Mouse (Mus musculus) liver, embryonic 13.5 days (tissue): ENCODE data around the gene Zfand2b. TPM values are rescaled to one million over a fixed set of nuclear protein-coding genes. Genes with fewer than 3 reads are reported as not detected.
A peak's percentile ranks its signal among the peaks of the same experiment; 100 is the strongest.

Source experiments
- ATAC-seq: fragments of 200-750 bp; cut with Nextera tagmentation; 2 replicates; pipeline ENCODE4 v1.8.0; 2017; ENCODE audit warnings: low read depth, mild to moderate bottlenecking, moderate number of reproducible peaks, moderate library complexity
- DNase-seq: peaks from one replicate; pipeline ENCODE4 v3.0.0; 2022
- H3K27ac ChIP-seq: fragments of 300-500 bp; sonication (generic); 2 replicates; pipeline ENCODE4 v1.5.1; 2015; ENCODE audit warnings: moderate library complexity, mild to moderate bottlenecking, inconsistent platforms
- H3K27me3 ChIP-seq: fragments of 300-500 bp; sonication (generic); 2 replicates; pipeline ENCODE4 v1.6.1; 2015; ENCODE audit warnings: mild to moderate bottlenecking, inconsistent platforms
- H3K36me3 ChIP-seq: fragments of 300-500 bp; sonication (generic); 2 replicates; pipeline ENCODE4 v1.6.1; 2015; ENCODE audit warnings: mild to moderate bottlenecking, inconsistent platforms
- H3K4me1 ChIP-seq: fragments of 300-500 bp; sonication (generic); replicated peaks from 2 replicates; pipeline ENCODE4 v1.6.1; 2015; ENCODE audit warnings: inconsistent platforms
- H3K4me2 ChIP-seq: fragments of 300-500 bp; sonication (generic); 2 replicates; pipeline ENCODE4 v1.6.1; 2015; ENCODE audit warnings: inconsistent platforms, mild to moderate bottlenecking, moderate library complexity
- H3K4me3 ChIP-seq: fragments of 300-500 bp; sonication (generic); replicated peaks from 2 replicates; pipeline ENCODE4 v1.5.1; 2015; ENCODE audit warnings: mild to moderate bottlenecking, inconsistent platforms
- H3K9ac ChIP-seq: fragments of 300-500 bp; sonication (generic); 2 replicates; pipeline ENCODE4 v1.6.1; 2015; ENCODE audit warnings: mild to moderate bottlenecking, inconsistent platforms
- H3K9me3 ChIP-seq: fragments of 300-500 bp; sonication (generic); replicated peaks from 2 replicates; pipeline ENCODE4 v1.6.1; 2016; ENCODE audit warnings: inconsistent platforms
- WGBS: fragments of 180-500 bp; shearing (Covaris S2); methylation state at CpG from one replicate; pipeline ENCODE4 v1.1.7; 2015; ENCODE audit not compliant: insufficient replicate concordance; 5-methylcytosine and 5-hydroxymethylcytosine counted together
- polyA plus RNA-seq: library from polyadenylated mRNA; unstranded; fragments of >200 nt; fragmentation: Nextera tagmentation; extraction: Ambion mirVana; gene quantifications from 2 replicates; pipeline ENCODE4 v1.2.1, GENCODE M21; 2015

The Zfand2b gene
- polyA plus RNA-seq, 1 experiment from 2014 or later, result 40.0 TPM

DNA sequence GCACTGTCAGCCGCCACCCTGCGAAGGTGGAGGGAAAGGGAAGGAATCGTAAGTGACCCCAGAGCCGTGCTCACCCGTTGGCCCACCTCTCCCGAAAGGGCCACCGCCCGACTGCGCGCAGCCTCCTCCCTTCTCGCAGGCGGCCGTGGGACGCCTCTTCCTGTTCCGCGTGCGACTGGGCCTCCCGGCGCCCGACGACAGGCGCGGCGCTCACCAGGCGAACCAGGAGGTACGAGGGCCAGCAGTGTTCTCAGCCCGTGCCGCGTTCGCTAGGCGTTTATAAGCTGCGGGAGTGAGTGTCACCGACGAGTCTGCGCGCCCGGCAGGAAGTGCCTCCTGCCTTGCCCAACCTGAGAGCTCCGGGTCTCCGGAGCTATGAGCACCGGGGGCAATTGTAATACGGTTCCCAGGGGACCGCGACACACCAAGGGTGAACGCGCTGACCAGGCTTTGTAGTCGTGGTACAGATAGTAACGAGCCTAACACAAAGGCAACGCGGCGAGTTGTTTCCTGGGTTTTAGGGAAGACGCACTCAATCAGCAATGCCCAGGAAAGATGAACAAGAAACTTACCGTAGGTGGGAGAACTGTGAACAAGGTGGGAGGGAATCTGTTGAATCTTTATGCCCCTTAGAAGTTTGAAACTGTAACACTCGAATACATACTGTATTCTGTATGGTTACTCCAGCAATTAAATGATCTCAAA lies 26.8 kb upstream of the Zfand2b start:
- ATAC-seq (peak; percentile 59), DNase-seq (peak; percentile 74)
- Histone ChIP-seq H3K4me3 (peak overlapping the region; percentile 95), H3K27me3 (no peaks in the 10 kb centered on the region), H3K36me3 (peaks cover 61% of the 10 kb centered on the region), H3K9me3 (no peaks in the 10 kb centered on the region), H3K4me1 (peaks cover 80% of the 10 kb centered on the region), H3K9ac (peak overlapping the region; percentile 99), H3K27ac (peak overlapping the region; percentile 100), H3K4me2 (peak overlapping the region; percentile 93)
- WGBS, result under 1% methylated on average over 53 of the region's 53 CpGs

DNA sequence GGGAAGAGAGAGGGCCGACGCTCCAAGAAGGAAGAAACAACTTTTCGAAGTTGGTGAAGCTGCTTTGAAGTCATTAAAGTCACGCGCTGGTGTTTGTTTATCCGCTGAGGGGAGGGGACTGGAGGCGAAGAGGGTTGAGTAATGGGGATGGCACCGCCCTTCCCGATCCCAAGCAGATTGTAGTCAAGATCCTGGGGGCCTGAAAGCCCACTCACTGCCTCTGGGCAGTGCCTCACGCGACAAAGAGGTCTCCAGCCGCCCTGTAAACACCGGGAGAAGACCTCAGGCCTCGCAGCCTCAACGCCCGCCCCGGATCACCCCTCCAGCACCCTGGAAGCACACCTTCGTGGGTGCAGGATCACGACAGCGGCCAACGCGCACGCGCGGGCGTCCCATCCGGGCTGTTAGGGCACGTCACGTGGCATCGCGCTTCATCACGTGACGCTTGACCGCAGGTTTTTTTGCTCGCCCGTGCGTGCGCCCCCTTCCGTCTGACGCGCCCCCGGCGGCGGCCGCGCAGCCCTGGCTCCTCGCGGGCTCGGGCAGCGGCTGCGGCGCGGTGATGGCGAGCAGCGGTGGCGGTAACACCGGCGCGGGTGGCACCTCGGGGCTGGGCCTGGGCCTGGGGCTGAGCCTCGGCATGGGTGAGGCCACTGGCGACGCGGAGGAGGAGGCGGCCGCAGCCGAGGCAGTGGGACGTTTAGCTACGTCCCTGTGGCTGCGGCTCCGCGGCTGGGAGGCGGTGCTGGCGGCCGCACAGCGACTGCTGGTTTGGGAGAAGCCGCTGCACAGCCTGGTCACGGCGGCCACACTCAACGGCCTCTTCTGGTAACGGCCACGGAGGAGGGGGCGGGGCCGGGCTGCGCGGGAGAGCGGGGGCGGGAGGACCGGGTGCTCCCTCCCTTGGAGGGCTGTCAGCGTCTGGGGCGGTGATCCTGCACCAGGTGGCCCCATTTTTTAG lies 25.9 kb upstream of the Zfand2b start, which contains the start of the genes Cnppd1 and Retreg2:
Cnppd1 (minus strand) TSS at position 411 of the 961 bp plus-strand sequence.
Retreg2 (plus strand) TSS at position 478 of the 961 bp plus-strand sequence.
- under 1% methylated on average over 91 of the region's 91 CpGs for WGBS
- Histone ChIP-seq H3K9me3 (no peaks in the 10 kb centered on the region), H3K27ac (peak within 1 kb of the TSS; percentile 100), H3K4me1 (peaks cover 80% of the 10 kb centered on the region), H3K9ac (peak within 1 kb of the TSS; percentile 99), H3K36me3 (peaks cover 62% of the 10 kb centered on the region), H3K4me2 (peak within 1 kb of the TSS; percentile 93), H3K27me3 (no peaks in the 10 kb centered on the region), H3K4me3 (peak within 1 kb of the TSS; percentile 95)
- ATAC-seq (peak; percentile 73), DNase-seq (peak; percentile 96)

DNA sequence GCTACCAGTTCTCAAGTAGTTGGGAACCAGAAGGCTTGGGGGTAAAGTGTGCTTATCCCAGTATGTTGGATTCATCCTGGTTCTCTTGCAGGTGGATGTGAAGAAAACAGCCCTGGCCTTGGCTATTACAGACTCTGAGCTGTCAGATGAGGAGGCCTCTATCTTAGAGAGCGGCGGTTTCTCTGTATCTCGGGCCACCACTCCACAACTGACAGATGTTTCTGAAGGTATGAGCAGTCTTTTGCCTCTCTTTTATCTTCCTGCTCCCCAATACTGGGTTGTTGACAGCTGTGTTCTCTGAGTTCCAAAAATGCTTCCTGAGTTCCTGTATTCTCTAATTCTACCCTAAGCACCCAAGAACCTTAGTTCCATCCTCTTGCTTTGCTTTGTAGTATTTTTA lies 22.9 kb upstream of the Zfand2b start:
- peak overlapping the region; percentile 95 for H3K4me3 ChIP-seq
- peaks cover 63% of the 10 kb centered on the region for H3K36me3 ChIP-seq
- H3K4me2 ChIP-seq, result peak overlapping the region; percentile 93
- peaks cover 54% of the 10 kb centered on the region for H3K4me1 ChIP-seq
- WGBS, result 32% methylated on average over 3 of the region's 3 CpGs
- H3K27me3 ChIP-seq, result no peaks in the 10 kb centered on the region
- DNase-seq, result no peak
- H3K27ac ChIP-seq, result peak overlapping the region; percentile 100
- peak; percentile 13; the same call in 1 of the 2 replicates for ATAC-seq
- no peaks in the 10 kb centered on the region for H3K9me3 ChIP-seq
- H3K9ac ChIP-seq, result peak overlapping the region; percentile 99

DNA sequence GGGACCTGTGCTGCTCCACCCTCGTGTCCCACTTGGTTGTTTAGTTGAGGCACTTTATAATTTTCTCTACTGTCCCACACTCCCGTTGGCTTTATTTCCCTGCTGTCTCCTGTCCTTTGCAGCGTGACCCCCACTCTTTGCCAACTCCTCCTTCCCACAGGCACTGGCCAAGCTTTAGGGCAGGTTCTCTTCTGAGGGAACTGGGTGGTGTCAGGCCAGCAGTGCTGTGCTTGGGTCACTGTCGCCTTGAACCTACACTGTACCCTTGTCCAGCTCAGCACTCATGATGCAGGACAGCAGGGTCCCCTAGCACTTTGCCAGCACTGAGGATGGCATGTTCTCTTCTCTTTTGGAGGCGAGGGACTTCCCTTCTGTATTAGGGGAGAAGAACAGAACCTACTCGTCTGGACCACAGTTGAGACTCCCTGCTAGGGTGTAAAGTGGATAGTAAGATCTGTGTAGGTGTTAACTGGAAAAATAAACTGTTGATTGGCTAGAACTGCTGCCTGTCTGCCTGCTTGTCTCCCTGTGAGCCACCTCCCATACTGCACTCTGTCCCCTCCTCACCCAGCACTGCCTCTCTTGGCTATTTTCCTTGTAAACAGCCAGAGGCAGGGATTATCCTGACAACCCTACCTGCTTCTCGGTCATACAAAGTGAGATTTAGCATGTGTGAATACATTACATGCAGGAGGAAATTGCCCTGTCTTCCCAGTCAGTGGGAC lies 20.9 kb upstream of the Zfand2b start:
- H3K9ac ChIP-seq, result 0 out of 2 replicates have a peak overlapping the region, but pooled peaks have one; percentile 11
- H3K36me3 ChIP-seq, result peaks cover 63% of the 10 kb centered on the region
- H3K27me3 ChIP-seq, result no peaks in the 10 kb centered on the region
- H3K4me2 ChIP-seq, result no peak overlapping the region
- WGBS, result 80% methylated on average over 7 of the region's 7 CpGs
- no peak overlapping the region for H3K4me3 ChIP-seq
- peak overlapping the region; percentile 1 for H3K27ac ChIP-seq
- peaks cover 48% of the 10 kb centered on the region for H3K4me1 ChIP-seq
- no peak for ATAC-seq
- no peaks in the 10 kb centered on the region for H3K9me3 ChIP-seq
- no peak for DNase-seq

DNA sequence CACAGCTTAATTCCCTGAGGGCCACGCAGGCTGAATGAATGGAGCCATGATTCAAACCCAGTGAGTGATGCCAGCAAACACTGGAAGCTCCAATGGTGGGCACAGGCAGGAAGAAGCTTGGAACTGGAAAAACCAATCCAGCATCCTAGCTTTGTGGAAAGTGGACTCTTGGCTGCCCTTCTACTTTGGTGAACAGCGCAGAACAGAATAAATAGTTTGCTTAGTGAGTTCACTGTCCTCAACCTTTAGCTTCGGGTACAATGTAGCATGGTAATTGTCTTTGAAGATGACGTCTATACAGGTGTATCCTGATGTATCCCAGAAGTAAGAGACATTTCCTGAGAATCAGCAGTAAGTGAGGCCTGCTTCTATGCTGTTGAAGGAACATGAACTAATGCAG lies 19.7 kb upstream of the Zfand2b start:
- no peak overlapping the region for H3K9ac ChIP-seq
- no peaks in the 10 kb centered on the region for H3K9me3 ChIP-seq
- H3K4me3 ChIP-seq, result no peak overlapping the region
- no peak overlapping the region for H3K27ac ChIP-seq
- no peak for DNase-seq
- peaks cover 63% of the 10 kb centered on the region for H3K36me3 ChIP-seq
- 85% methylated on average over 4 of the region's 4 CpGs for WGBS
- peaks cover 42% of the 10 kb centered on the region for H3K4me1 ChIP-seq
- ATAC-seq, result no peak
- no peaks in the 10 kb centered on the region for H3K27me3 ChIP-seq
- no peak overlapping the region for H3K4me2 ChIP-seq

DNA sequence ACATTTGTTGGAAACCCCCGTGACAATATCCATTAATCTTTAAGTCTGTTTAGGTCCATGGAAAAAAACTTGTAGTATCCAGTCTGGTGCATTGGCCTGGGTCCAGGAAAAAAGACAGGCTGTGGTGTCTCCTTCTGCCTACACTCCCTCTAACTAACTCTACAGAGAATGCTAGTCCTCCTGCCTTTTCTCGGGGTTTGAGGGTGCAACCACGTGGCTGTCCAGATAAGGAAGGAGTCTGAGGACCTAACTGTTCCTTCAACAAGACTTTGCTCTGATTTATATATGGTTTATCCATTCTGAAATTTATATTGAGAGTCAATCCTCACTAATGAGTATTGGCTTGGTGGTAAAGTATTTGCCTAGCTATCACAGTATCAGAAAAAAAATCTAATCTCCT lies 12.6 kb upstream of the Zfand2b start:
- Histone ChIP-seq H3K9ac (no peak overlapping the region), H3K4me3 (no peak overlapping the region), H3K36me3 (no peaks in the 10 kb centered on the region), H3K4me1 (peaks cover 52% of the 10 kb centered on the region), H3K27me3 (no peaks in the 10 kb centered on the region), H3K4me2 (no peak overlapping the region), H3K27ac (no peak overlapping the region), H3K9me3 (no peaks in the 10 kb centered on the region)
- DNase-seq, result no peak
- 34% methylated on average over 3 of the region's 3 CpGs for WGBS
- no peak for ATAC-seq

DNA sequence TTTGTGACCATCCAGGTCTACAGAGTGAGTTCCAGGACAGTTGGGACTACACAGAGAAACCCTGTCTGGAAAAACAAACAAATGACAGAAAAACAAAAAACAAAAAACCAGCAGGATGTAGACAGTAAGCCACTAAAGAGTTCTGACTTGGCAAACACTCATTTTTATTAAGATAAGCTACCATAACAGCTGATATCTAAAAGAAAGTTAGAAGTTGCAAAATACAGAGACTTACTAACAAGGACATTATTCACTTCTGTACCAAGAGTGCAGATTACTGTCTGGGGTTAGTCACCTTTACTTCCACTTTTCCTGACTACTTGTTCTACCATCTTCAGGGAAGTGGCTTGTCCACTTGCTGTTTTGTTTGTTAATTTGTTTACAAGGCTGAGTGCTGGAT lies 9.5 kb upstream of the Zfand2b start:
- no peaks in the 10 kb centered on the region for H3K9me3 ChIP-seq
- peaks cover 57% of the 10 kb centered on the region for H3K4me1 ChIP-seq
- H3K27me3 ChIP-seq, result no peaks in the 10 kb centered on the region
- H3K27ac ChIP-seq, result peak overlapping the region; percentile 91
- H3K9ac ChIP-seq, result peak overlapping the region; percentile 41; the same call in 1 of the 2 replicates
- no peak overlapping the region for H3K4me2 ChIP-seq
- no peak overlapping the region for H3K4me3 ChIP-seq
- ATAC-seq, result no peak
- DNase-seq, result no peak
- no peaks in the 10 kb centered on the region for H3K36me3 ChIP-seq

DNA sequence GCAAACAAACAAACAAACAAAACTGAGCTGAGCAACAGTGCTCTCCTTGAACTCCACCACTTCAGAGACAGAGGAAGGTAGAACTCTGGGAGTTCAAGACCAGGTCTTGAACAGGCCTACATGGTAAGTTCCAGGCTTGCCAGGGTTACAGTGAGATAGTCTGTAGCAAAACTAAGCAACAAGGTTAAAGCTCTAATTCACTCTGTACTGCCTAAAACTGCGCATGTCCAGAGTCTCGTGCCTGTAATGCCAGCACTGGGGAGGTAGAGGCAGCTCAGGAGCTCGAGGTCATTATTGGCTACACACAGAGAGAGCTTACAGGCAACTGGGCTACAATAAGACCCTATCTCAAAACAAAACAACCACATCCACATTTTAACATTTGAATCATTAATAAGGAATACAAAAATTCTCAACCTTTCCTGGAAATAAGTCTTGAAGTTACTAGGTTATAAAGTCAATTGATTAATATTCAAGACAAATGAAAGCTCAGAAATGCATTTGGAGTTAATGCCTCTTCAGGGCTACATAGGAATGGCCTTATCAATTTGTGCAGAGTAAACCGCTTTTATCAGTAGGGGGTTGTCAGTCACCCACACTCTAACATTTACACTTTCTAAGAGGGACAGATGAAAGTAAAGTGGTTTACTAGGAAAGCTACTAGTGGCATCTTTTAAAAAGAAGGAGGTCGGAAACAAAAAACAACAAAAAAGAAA lies 8.7 kb upstream of the Zfand2b start:
- Histone ChIP-seq H3K36me3 (no peaks in the 10 kb centered on the region), H3K9me3 (no peaks in the 10 kb centered on the region), H3K4me1 (peaks cover 54% of the 10 kb centered on the region), H3K4me3 (no peak overlapping the region), H3K27ac (peak overlapping the region; percentile 91), H3K4me2 (peak overlapping the region; percentile 47; the same call in 1 of the 2 replicates), H3K9ac (peak overlapping the region; percentile 41), H3K27me3 (no peaks in the 10 kb centered on the region)
- 30% methylated on average over 5 of the region's 5 CpGs for WGBS
- DNase-seq (no peak), ATAC-seq (peak; percentile 95)

DNA sequence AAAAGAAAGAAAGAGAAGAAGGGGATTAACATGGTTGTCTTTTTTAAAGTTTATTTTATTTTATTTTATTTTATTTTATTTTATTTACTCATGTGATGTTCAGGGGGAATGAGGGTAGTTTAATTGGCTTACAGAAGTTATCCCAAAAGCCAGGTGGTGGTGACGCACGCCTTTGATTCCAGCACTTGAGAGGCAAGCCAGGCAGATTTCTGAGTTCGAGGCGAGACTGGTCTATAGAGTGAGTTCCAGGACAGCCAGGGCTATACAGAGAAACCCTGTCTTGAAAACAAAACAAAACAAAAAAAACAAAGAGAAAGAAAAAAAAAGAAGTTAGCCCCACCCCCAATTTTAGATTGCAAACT lies 8.2 kb upstream of the Zfand2b start:
- Histone ChIP-seq H3K27me3 (no peaks in the 10 kb centered on the region), H3K4me3 (no peak overlapping the region), H3K36me3 (no peaks in the 10 kb centered on the region), H3K9ac (peak overlapping the region; percentile 47), H3K4me1 (peaks cover 49% of the 10 kb centered on the region), H3K9me3 (no peaks in the 10 kb centered on the region), H3K4me2 (peak overlapping the region; percentile 47), H3K27ac (peak overlapping the region; percentile 91)
- DNase-seq (no peak), ATAC-seq (peak; percentile 67)
- 19% methylated on average over 4 of the region's 4 CpGs for WGBS

DNA sequence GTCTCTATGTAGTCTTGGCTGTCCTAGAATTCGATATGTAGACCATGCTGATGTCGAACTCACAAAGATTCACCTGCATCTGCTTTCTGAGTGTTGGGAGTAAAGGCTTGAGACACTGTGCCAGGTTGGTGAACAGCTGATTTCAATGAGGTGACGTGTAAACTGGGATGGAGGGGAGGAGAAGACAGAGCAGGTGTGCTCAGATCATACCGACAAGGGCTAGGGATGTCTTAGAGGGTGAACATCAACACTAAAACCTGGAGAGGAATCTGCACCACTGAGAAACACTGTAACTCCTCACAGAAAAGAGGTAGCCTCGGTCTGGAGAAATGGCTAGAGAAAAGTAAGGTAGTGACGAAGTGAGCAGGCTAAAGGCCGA lies 364 bp upstream of the Zfand2b start:
- Histone ChIP-seq H3K27ac (peak overlapping the region; percentile 98), H3K4me2 (peak overlapping the region; percentile 91), H3K27me3 (no peaks in the 10 kb centered on the region), H3K4me3 (peak overlapping the region; percentile 89), H3K9ac (peak overlapping the region; percentile 93), H3K9me3 (no peaks in the 10 kb centered on the region), H3K36me3 (peaks cover 38% of the 10 kb centered on the region), H3K4me1 (peaks cover 35% of the 10 kb centered on the region)
- DNase-seq (no peak), ATAC-seq (peak; percentile 26)
- 9% methylated on average over 7 of the region's 7 CpGs for WGBS
